Mouse (Mus musculus) kidney, postnatal 0 days (tissue): ENCODE results near the gene Arl5a. TPM values are rescaled to one million over a fixed set of nuclear protein-coding genes. Genes with fewer than 3 reads are reported as not detected.

Source experiments
- ATAC-seq: fragments of 200-750 bp; cut with Nextera tagmentation; replicated peaks from 2 replicates; pipeline ENCODE4 v1.8.0; 2017; ENCODE audit warnings: low read depth, moderate number of reproducible peaks, moderate TSS enrichment, moderate library complexity; ENCODE audit not compliant: low FRiP score
- DNase-seq: peaks from one replicate; pipeline ENCODE4 v3.0.0-alpha.2; 2016; ENCODE audit warnings: low spot score
- H3K27ac ChIP-seq: fragments of 300-500 bp; sonication (generic); 2 replicates; pipeline ENCODE4 v1.5.1; 2014; ENCODE audit warnings: mild to moderate bottlenecking
- H3K27me3 ChIP-seq: fragments of 300-500 bp; sonication (generic); 2 replicates; pipeline ENCODE4 v1.6.1; 2014; ENCODE audit warnings: low read length, mixed read lengths; ENCODE audit not compliant: insufficient read depth
- H3K36me3 ChIP-seq: fragments of 300-500 bp; sonication (generic); 2 replicates; pipeline ENCODE4 v1.6.1; 2014; ENCODE audit warnings: low read length, mixed read lengths; ENCODE audit not compliant: insufficient read depth
- H3K4me1 ChIP-seq: fragments of 300-500 bp; sonication (generic); replicated peaks from 2 replicates; pipeline ENCODE4 v1.6.1; 2014; ENCODE audit warnings: antibody characterized with exemption, low read length, mixed read lengths; ENCODE audit not compliant: insufficient read depth
- H3K4me2 ChIP-seq: fragments of 300-500 bp; sonication (generic); 2 replicates; pipeline ENCODE4 v1.6.1; 2014; ENCODE audit warnings: mild to moderate bottlenecking, low read length, moderate library complexity, mixed read lengths
- H3K4me3 ChIP-seq: fragments of 300-500 bp; sonication (generic); replicated peaks from 2 replicates; pipeline ENCODE4 v1.5.1; 2014; ENCODE audit warnings: low read depth, low read length
- H3K9ac ChIP-seq: fragments of 300-500 bp; sonication (generic); 2 replicates; pipeline ENCODE4 v1.6.1; 2014; ENCODE audit warnings: low read depth, low read length
- H3K9me3 ChIP-seq: fragments of 300-500 bp; sonication (generic); replicated peaks from 2 replicates; pipeline ENCODE4 v1.6.1; 2016; ENCODE audit warnings: low read length, inconsistent platforms, mixed read lengths
- CTCF ChIP-seq: IDR thresholded peaks from 2 replicates; pipeline ENCODE4 v1.5.1; 2016; ENCODE audit warnings: antibody characterized with exemption, low read depth, mild to moderate bottlenecking, moderate library complexity
- WGBS: fragments of 180-500 bp; shearing (Covaris S2); extraction: QIAGEN DNeasy Blood & Tissue Kit; methylation state at CpG from one replicate; pipeline ENCODE4 v1.1.7; 2014; 5-methylcytosine and 5-hydroxymethylcytosine counted together
- polyA plus RNA-seq: library from polyadenylated mRNA; unstranded; fragments of >200 nt; fragmentation: Nextera tagmentation; extraction: Ambion mirVana; gene quantifications from 2 replicates; pipeline ENCODE4 v1.2.1, GENCODE M21; 2015

The Arl5a gene
- polyA plus RNA-seq, 1 experiment from 2014 or later, result 33.2 TPM

DNA sequence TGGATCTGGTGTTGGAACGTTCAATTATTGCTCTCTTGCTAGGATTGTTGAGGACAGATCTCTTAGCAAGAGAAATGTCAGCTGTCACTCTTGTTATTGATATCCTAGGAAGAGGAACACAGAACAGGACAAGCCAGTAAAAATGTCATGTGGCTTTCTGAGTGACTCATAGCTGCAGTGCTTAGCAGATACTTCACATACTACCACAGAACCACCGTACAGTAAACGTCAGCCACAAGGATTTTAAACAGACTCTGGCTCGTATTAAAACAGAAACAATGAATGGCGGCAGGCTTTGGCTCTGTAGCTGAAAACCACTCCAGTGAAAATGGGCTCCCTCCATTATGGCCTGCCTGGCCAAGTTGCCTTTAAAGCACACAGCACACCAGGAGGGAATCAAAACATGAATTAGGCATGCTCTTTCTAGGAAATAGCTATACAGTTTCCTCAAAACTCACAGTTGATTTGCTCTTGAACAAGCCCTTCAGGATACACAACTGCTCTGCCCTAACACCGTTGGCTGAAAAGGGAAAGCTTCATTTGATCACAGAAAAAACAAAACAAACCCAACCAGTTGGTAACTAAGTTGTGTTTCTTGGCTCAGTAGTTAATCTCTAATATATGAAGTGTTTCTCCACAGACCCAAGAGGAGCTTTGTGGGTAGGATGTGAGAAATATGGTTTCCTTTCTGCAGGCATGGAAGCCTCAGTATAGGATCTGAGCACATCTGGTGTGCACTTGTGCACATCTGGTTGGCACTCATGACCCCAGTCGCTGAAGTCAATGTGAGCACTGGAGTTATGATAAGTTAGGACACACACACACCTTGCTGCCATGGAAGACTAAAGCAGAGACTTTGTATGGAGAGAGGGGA, 31.1 kb upstream of the Arl5a start:
- WGBS, result 79% methylated on average over 7 of the region's 7 CpGs
- H3K4me1 ChIP-seq, result no peaks in the 10 kb centered on the region
- no peak overlapping the region for H3K27ac ChIP-seq
- no peaks in the 10 kb centered on the region for H3K36me3 ChIP-seq
- no peak for TF ChIP-seq CTCF
- no peak for ATAC-seq
- H3K4me3 ChIP-seq, result no peak overlapping the region
- DNase-seq, result no peak
- H3K4me2 ChIP-seq, result no peak overlapping the region
- no peak overlapping the region for H3K9ac ChIP-seq
- H3K9me3 ChIP-seq, result no peaks in the 10 kb centered on the region
- no peaks in the 10 kb centered on the region for H3K27me3 ChIP-seq

DNA sequence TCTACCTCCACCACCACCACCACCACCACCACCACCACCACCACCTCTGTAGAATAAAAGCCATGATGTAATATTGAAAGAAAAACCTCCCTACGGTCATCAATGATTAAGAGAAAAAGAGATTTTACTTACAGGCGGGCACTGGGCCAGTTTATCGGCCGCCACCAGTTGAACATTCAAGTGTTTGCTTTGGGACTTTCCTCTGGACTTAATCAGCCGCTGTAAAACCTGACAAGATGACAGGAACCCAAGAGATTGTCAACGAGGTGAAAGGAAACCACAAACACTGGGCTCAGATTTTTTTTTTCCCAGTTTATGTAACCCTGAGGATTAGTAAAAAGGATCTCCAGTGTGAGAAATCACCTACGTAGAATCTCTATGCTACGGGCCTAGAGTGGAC, 25.1 kb upstream of the Arl5a start:
- Histone ChIP-seq H3K4me2 (no peak overlapping the region), H3K9me3 (no peaks in the 10 kb centered on the region), H3K4me1 (no peaks in the 10 kb centered on the region), H3K9ac (no peak overlapping the region), H3K4me3 (no peak overlapping the region), H3K27ac (no peak overlapping the region), H3K27me3 (no peaks in the 10 kb centered on the region), H3K36me3 (no peaks in the 10 kb centered on the region)
- DNase-seq (no peak), ATAC-seq (no peak)
- TF ChIP-seq CTCF, result no peak
- WGBS, result 76% methylated on average over 8 of the region's 8 CpGs

DNA sequence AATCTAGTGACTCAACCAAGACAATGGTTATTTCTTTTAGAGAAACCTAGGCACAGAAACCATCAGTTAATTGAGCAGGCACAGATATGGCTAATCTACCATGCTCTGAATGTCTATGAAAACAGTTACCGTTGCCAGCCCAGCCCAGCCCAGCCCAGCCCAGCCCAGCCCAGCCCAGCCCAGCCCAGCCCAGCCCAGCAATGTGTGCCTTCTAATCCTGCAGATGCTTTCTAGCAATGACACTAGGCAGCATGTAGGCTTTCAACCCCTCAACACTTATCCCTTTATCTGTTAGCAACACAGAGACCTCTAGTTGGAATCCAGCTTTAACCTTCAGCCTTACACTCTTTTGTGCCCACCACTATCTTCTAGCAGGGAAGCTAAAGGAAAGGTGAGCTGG, 24.2 kb upstream of the Arl5a start:
- no peaks in the 10 kb centered on the region for H3K27me3 ChIP-seq
- 80% methylated on average over 1 of the region's 1 CpGs for WGBS
- H3K4me1 ChIP-seq, result no peaks in the 10 kb centered on the region
- no peak overlapping the region for H3K4me3 ChIP-seq
- DNase-seq (no peak), ATAC-seq (no peak)
- H3K36me3 ChIP-seq, result no peaks in the 10 kb centered on the region
- no peak overlapping the region for H3K4me2 ChIP-seq
- no peaks in the 10 kb centered on the region for H3K9me3 ChIP-seq
- H3K9ac ChIP-seq, result no peak overlapping the region
- TF ChIP-seq CTCF, result no peak
- H3K27ac ChIP-seq, result no peak overlapping the region

DNA sequence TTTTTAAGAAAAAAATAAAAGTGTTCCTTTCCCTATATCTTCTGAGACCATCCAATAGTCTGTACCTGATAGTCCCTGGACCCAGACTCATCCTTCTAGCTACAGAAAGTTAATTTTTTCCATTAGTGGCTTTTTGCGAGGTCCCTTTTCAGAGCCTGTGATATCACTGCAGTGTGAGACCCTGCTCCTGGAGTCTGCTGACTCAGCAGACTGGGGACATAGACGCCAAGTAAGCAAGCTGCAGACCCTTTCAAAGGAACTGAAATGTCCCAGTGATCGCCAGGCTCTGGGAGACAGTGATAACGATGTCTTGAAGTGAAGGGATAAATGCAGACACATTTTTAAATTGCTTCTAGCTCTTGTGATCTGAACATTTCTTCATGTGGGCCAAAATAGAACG, 21.9 kb upstream of the Arl5a start:
- no peak for ATAC-seq
- Histone ChIP-seq H3K4me3 (no peak overlapping the region), H3K36me3 (no peaks in the 10 kb centered on the region), H3K4me1 (no peaks in the 10 kb centered on the region), H3K27ac (no peak overlapping the region), H3K27me3 (no peaks in the 10 kb centered on the region), H3K9ac (no peak overlapping the region), H3K9me3 (no peaks in the 10 kb centered on the region), H3K4me2 (no peak overlapping the region)
- no peak for DNase-seq
- WGBS, result 76% methylated on average over 5 of the region's 5 CpGs
- no peak for TF ChIP-seq CTCF

DNA sequence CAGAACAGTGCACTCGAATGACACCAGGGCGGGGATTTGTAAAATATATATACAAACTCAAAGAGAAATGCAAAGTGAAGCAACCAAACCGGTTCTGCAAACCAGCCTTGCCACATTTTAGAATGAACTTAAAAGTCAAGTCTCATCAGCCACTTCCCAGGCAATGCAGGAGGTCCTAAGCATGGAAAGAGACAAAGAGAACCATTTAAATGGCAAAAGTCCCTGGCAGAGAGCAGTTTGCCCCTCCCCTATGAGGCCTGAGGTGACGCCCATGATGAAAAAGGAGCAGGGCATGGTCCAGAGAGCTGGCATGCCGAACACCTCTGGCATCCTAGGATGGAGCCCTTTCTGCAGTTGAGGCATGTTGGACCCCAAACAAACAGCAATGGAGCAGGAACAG, 17.4 kb upstream of the Arl5a start:
- no peaks in the 10 kb centered on the region for H3K9me3 ChIP-seq
- H3K4me3 ChIP-seq, result no peak overlapping the region
- H3K36me3 ChIP-seq, result no peaks in the 10 kb centered on the region
- ATAC-seq, result no peak
- H3K4me2 ChIP-seq, result no peak overlapping the region
- TF ChIP-seq CTCF, result no peak
- WGBS, result 40% methylated on average over 5 of the region's 5 CpGs
- no peak overlapping the region for H3K9ac ChIP-seq
- no peaks in the 10 kb centered on the region for H3K4me1 ChIP-seq
- H3K27ac ChIP-seq, result no peak overlapping the region
- H3K27me3 ChIP-seq, result no peaks in the 10 kb centered on the region
- no peak for DNase-seq

GRCm38 (mm10) chr2:52440420-52441015, 15.8 kb upstream of the Arl5a start:
- Histone ChIP-seq H3K27me3 (no peaks in the 10 kb centered on the region), H3K27ac (no peak overlapping the region), H3K9ac (no peak overlapping the region), H3K4me1 (no peaks in the 10 kb centered on the region), H3K4me3 (no peak overlapping the region), H3K9me3 (no peaks in the 10 kb centered on the region), H3K36me3 (no peaks in the 10 kb centered on the region), H3K4me2 (no peak overlapping the region)
- TF ChIP-seq CTCF, result no peak
- no peak for ATAC-seq
- no peak for DNase-seq
- WGBS, result 90% methylated on average over 4 of the region's 4 CpGs

GRCm38 (mm10) chr2:52438437-52438836, 13.7 kb upstream of the Arl5a start:
- no peaks in the 10 kb centered on the region for H3K27me3 ChIP-seq
- ATAC-seq, result no peak
- WGBS, result 77% methylated on average over 4 of the region's 4 CpGs
- TF ChIP-seq CTCF, result no peak
- H3K36me3 ChIP-seq, result no peaks in the 10 kb centered on the region
- H3K9ac ChIP-seq, result no peak overlapping the region
- H3K9me3 ChIP-seq, result no peaks in the 10 kb centered on the region
- DNase-seq, result no peak
- no peak overlapping the region for H3K4me3 ChIP-seq
- H3K27ac ChIP-seq, result no peak overlapping the region
- H3K4me2 ChIP-seq, result no peak overlapping the region
- no peaks in the 10 kb centered on the region for H3K4me1 ChIP-seq
